Mouse (Mus musculus) cerebellum, adult 9-10 months (tissue): ENCODE measurements around the gene Lurap1l.
"Not testable (repeated sequence)": the region's sequence is repeated elsewhere in the genome, so short reads cannot be mapped to it uniquely, and the experiment has no call there.

Experiments
- DNase-seq: peaks from one replicate; pipeline ENCODE4 v3.0.0; 2022

The Lurap1l gene

DNA sequence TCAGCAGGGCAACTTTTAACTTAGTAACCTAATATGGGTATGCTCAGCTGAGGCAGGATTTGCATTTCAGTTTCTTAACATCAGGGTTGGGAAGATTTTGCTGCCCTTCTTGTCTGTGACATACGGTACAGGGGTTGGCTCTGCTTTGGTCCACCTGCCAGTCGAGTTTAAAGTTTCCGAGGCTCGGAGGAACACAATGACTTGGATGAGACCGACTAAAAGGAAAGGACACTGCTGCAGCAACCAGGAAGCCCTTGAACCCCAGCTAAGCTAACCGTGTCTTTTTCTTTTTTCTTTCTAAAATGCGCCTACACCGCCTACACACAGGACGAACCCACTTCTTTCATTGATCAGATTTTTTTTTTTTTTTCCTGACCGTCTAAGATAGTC, at the start of gene Lurap1l:
Gene Lurap1l (plus strand): TSS at position 166 of the 390 bp plus-strand sequence.
- DNase-seq, result peak; percentile 8

GRCm38 (mm10) chr4:80862962-80863361, 47.5 kb upstream of the Lurap1l start:
- no peak for DNase-seq

GRCm38 (mm10) chr4:80863906-80864305, 46.5 kb upstream of the Lurap1l start:
- no peak for DNase-seq

- no peak for DNase-seq
These were observed 45.9 kb upstream of the Lurap1l start for GRCm38 (mm10) chr4:80864511-80864922.

DNA sequence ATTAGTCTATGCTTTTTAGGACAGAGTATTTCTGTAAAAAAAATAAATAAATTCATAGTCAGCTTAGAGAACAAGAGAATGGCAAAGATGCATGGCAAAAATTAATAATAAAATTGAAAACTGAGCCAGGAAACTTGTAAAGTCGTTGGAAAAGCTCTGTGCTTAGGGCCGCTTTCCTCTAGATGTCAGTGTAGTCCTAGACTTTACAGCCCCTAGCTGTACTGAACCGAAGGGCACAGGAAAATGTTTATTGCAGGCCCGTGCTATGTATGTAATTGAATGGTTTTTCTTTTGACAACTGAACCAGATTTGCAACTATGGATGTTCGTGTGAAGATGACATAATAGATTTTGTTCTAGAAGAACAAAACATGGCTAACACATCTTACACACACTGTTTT, 44.4 kb upstream of the Lurap1l start:
- DNase-seq, result no peak

DNA sequence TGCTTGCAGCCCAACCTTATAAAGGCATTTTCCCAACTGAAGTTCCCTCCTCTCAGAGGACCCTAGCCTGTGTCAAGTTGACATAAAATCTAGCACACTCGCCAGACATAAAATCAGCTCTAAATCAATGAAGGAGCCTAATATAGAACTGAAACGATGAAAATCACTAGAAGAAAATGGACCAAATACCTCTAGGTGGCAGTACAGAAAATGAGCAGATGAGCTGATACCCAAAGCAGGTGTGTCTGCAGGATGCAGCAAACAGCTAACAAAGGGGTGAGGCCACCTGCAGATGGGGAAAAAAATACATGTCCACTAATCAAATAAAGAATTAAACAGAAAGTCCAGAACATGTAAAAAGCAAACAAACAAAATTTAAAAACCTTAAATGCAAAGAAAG, 40.8 kb upstream of the Lurap1l start:
- DNase-seq, result no peak

GRCm38 (mm10) chr4:80872847-80873644, 37.4 kb upstream of the Lurap1l start:
- no peak for DNase-seq

GRCm38 (mm10) chr4:80874121-80874859, 36.2 kb upstream of the Lurap1l start:
- no peak for DNase-seq

- DNase-seq, result no peak
These were observed 35.4 kb upstream of the Lurap1l start for GRCm38 (mm10) chr4:80875055-80875454.

- DNase-seq, result no peak
These were observed 28.3 kb upstream of the Lurap1l start for GRCm38 (mm10) chr4:80881996-80882599.

DNA sequence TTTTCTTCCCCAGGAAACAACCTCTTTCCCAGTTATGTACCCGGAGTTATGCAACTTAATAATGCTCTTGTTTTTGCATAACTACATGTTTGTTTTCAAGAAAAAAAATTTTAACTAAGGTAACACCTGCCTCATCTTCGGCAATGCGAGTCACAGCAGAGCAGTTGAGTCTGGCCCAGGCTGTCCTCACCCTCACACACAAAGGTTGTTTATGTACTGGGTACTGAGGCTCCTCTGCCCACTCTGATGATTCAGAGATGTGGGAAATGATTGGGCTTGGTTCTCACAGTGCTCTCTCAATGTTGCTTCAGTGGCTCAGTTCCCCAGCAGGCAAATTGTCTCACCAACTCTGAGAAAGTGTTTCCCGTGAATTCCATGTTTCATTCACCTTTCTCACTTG, 23.8 kb upstream of the Lurap1l start:
- DNase-seq, result no peak

DNA sequence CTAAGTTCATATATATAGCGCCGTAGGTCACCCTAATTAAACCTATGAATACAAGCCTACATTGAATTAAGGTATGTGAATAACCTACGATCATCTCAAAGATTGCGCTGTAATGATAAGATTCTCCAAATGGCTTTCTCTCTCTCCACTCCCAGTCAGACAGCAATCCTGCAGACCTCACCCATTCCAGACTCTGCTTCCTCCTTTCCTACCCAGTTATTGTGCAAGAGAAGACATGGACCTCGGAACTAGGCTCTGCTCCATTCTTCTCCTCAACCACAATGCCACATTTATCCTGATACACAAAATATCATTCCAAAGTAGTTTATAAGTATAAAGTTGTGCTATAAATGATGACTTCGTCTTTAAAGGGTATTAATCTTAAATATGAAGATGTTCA, 19.4 kb upstream of the Lurap1l start:
- DNase-seq, result no peak

DNA sequence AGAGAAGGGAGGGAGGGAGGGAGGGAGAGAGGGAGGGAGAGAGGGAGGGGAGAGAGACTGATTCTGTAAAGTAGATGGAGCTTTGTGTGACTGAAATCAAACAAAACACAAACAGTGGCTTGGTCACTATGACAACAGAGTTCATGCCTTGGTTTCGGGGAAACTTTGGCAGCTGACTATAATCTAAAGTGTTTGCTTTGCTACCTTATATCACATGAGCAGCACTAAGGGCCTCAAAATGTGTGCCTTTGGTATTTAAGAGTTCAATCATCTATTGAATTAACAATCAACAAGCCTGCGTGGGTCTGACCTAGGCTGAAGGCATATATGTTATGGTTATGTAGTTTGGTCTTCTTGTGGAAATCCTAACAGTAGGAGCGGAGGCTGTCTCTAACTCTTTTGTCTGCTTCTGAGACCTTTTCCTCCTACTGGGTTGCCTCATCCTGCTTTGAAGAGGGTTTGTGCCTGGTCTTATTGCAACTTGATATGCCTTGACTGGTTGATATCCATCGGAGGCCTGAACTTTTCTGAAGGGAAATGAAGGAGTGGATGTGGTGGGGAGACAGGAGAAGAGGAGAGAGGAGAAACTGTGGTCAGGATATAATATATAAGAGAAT, 15.1 kb upstream of the Lurap1l start:
- DNase-seq, result no peak

DNA sequence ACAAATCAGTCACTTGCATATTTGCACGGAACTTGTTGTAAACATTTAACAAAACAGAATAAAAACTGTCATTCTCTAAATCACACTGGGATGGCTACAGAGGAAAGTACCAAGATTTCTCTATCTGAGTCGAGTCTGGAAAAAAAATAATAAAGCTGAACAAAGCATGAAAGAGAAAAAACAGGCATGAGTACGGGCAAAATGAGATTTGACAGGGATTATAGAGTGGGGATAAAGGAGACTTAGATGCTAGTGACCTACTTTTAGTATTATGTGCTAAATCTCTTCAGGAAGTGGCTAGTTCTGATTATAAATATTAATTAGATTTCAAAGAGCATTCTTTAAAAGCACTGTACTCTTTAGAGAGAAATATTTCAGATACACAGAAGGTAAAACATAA, 3.7 kb upstream of the Lurap1l start:
- no peak for DNase-seq

DNA sequence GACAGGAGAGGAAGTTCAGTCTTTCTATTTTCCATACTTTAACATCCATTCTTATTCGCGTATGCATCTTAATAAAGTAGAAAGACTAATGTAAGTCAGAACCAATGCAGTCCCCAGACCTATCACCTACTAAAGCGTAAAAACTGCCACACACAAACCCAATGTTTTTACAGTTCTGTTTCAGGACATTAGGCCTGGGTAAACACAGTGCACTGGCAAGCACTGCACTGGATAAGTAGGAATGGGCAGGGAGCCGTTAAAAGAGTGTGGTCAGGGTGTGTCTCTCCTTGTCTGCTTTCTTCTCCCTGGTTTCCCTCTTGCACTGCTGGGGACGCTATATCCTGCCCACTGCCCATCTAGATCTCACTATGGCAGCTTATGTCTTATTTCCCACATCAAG, 2.5 kb upstream of the Lurap1l start:
- DNase-seq, result no peak

DNA sequence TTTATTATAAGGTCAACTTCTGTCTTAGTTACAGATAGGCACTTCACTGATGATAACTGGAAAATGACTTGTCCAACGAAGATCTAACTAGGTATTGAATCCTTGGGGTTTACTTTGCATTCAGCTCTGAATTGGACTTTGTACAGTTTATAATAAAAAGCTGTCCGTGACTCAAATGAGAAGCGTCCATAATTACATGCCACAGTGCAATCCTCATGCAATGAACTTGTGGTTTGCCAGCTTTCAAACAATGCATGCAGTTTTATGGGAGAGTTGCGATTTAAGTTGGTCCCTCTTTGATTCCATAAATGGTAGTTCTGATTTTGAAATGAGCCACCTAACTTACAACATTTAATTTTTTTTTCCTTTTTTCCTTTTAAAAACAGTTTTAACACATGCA, 1.5 kb upstream of the Lurap1l start:
- no peak for DNase-seq

DNA sequence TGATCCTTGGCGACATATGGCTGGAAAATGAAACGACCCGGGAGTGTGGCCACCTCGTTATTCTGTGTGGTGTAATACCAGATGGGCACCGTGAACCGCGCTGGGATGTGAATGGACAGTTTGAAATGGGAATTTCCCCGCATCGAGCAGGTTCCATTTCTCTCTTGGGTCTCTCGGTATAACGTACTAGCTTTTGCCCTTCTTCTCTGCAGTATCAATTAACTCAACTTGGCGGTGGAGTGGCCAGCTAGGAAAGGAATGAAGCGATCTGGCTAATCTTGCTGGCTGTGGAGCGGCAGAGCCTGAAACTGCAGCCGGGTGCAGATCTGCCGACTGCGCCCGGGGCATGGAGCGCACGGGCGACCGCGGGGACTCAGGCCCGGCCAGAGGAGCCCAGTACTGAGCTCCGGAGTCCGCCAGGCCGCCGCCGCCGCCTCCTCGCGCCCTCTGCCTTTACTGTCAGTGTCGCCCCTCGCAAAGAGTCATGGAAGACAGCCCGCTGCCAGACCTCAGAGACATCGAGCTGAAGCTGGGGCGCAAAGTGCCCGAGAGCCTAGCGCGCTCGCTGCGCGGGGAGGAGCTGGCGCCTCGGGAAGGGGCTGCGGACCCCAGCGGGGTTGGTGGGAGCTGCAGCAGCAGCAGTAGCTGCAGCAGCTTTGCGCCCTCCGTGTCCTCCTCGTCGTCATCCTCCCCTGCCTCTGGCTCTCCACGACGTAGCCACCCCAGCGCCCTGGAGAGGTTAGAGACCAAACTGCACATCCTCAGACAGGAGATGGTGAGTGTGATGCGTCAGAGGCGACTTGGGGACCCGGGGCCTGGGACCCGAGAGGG, 640 bp downstream of the Lurap1l start:
- DNase-seq, result peak; percentile 9

DNA sequence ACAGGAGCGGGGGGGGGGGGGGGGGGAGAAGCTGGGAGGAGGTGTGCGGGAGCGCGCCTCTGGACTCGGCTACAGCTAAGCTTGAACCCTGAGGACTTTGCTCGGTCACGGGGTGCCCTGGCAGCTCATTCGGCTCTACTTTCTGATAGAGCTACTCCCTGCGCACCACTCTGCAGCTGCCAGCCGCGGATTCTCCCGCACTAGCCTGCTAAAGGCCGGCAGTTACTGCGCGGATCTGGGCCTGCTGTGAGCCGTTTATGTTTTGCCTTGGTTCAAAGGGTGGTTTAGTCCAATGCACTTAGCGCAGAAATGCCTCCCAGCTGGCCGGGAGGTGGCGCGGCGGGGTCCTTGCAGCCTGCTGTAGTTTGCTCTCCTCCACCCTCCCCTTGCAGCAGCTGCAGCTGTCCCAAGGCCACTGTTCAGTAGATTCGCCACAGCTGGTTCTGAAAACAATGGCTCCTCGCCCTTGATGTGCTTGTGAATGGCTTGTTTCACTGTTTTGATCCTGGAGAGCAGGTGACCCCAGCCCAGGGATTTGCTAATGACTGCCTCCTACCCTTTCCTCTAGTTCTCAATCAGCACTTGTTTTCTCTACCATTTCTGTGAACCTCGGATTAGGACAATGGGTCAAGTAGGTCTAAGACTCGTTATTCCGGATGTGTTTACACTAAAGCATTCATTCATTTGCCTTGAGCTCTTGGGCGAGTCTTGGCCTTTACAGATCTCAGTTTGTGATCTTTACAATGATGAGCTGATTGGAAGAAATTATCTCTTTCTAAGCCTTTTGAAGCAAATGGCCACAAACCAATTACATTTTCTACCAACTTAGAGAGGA, 1.5 kb downstream of the Lurap1l start:
- peak; percentile 13 for DNase-seq

GRCm38 (mm10) chr4:80915211-80915610, 4.8 kb downstream of the Lurap1l start:
- DNase-seq, result no peak

DNA sequence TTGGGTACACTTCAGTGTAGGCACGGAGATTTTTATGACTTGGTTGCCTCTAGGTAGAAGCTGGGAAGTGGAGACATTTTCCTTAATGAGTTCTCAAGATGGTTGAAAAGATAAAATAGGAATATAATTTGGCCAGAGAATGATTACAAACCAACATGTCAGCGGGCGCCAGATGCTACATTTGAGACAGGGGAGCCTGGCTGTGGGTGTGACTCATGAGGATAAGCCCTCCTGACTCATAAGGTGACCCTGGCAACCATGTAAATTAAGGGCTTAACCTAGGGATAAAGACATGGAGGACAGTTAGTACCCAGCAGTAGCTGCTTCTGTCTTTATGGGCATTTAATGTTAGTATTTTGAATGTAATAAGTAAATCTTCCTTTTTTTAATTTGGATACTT, 6.2 kb downstream of the Lurap1l start:
- no peak for DNase-seq

DNA sequence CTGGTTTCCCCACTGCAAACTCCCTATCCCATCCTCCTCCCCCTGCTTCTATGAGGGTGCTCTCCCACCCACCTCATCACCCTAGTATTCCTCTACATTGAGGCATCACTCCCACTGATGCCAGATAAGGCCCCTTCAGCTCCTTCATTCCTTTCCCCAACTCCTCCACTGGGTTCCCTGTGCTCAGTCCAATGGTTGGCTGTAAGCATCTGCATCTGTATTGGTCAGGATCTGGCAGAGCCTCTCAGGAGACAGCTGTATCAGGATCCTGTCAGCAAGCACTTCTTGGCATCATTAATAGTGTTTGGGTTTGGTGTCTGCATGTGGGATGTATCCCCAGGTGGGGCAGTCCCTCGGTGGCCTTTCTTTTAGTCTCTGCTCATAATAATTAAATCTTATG, 6.7 kb downstream of the Lurap1l start:
- DNase-seq, result not testable (repeated sequence)

- DNase-seq, result no peak
These were observed 7.4 kb downstream of the Lurap1l start for GRCm38 (mm10) chr4:80917812-80918211.
